Mouse (Mus musculus): ENCODE data around the gene Mrps24. TPM values are rescaled to one million over a fixed set of nuclear protein-coding genes. Genes with fewer than 3 reads are reported as not detected.

Mrps24 gene
- 10 to 100 TPM; 73.1 to 76.8 TPM for total RNA-seq (2021)
- long read RNA-seq, experiment 1, transcript Mrps24-205 (4 exons, 995 nt) = major isoform, 34 of 51 reads
- long read RNA-seq, experiment 1, transcript Mrps24-201 (3 exons, 700 nt) = minor isoform, 5 of 51 reads
- long read RNA-seq, experiment 1, partial matches to known transcripts = 1 of 51 reads
- long read RNA-seq, experiment 1, other reads (novel, unspliced or antisense) = 7 of 51 reads
- long read RNA-seq, experiment 2, transcript Mrps24-201 (3 exons, 700 nt) = minor isoform, 22 of 124 reads
- long read RNA-seq, experiment 2, transcript Mrps24-203 (3 exons, 503 nt) = minor isoform, 8 of 124 reads
- long read RNA-seq, experiment 2, transcript Mrps24-205 (4 exons, 995 nt) = major isoform, 84 of 124 reads
- long read RNA-seq, experiment 2, partial matches to known transcripts = 2 of 124 reads
- long read RNA-seq, experiment 2, other reads (novel, unspliced or antisense) = 7 of 124 reads

GRCm38 (mm10) chr11:5715630-5716105, at the start of gene Mrps24:
Gene Mrps24, minus strand, starts transcription at chr11:5715680.
- DNase-seq (ENCODE audit: low spot score in 2 of 2) = no peak

GRCm38 (mm10) chr11:5762633-5762982, 47.1 kb upstream of the Mrps24 start:
- DNase-seq (ENCODE audit: low spot score in 2 of 2) = no peak

GRCm38 (mm10) chr11:5761820-5762632, 46.5 kb upstream of the Mrps24 start, which contains the start of gene Urgcp:
Gene Urgcp, minus strand, starts transcription at chr11:5762376.
- DNase-seq (ENCODE audit: low spot score in 2 of 2) = peak; percentile 92 to 93

DNA sequence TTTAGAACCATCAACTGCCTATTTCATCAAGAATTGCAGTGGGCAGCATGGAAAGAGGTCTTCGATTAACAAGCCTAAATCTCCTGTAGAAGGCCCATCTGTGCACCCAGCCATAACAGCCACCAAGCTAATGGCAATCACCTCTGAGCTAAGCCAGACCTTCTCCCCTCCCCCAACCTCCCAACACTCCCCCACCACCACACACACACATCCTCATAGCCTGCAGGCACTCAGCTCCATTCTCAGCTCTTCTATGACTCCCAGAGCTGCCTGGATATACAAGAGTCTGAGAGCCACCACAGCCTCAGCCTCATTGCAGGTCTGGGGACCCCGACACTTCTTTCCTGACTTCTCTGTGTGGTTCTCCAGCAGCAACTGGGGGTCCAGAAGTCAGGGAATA, 38.3 kb upstream of the Mrps24 start:
- no peak for DNase-seq (ENCODE audit: low spot score in 2 of 2)

DNA sequence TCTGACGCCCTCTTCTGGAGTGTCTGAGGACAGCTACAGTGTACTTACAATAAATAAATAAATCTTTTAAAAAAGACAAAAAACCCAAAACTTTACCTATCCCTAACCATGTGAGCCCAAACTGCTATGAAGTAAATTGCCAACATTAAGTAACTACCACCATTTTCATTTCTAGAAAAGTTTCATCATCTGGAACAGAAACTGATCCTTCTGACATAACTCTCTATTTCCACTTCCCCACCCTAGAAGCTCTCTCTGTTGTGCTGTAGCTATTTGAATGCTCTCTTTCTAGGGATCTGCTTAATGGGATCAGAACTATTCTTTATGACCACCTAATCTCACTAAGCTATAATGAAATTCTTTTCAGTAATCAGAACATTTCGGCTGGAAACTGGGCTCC, 29.5 kb upstream of the Mrps24 start:
- DNase-seq (ENCODE audit: low spot score in 2 of 2) = no peak

DNA sequence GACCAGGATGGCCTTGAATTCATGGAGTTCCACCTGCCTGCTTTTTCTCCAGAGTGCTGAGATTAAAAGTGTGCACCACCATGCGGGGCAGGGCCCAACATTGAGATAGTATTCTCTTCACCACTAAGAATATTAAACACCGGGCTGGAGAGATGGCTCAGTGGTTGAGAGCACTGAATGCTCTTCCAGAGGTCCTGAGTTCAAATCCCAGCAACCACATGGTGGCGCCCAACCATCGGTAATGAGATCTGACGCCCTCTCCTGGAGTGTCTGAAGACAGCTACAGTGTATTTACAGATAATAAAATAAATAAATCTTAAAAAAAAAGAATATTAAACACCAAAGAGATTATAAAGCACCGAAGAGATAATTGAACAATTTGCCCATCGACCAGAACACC, 26.6 kb upstream of the Mrps24 start:
- DNase-seq (ENCODE audit: low spot score in 2 of 2) = no peak

DNA sequence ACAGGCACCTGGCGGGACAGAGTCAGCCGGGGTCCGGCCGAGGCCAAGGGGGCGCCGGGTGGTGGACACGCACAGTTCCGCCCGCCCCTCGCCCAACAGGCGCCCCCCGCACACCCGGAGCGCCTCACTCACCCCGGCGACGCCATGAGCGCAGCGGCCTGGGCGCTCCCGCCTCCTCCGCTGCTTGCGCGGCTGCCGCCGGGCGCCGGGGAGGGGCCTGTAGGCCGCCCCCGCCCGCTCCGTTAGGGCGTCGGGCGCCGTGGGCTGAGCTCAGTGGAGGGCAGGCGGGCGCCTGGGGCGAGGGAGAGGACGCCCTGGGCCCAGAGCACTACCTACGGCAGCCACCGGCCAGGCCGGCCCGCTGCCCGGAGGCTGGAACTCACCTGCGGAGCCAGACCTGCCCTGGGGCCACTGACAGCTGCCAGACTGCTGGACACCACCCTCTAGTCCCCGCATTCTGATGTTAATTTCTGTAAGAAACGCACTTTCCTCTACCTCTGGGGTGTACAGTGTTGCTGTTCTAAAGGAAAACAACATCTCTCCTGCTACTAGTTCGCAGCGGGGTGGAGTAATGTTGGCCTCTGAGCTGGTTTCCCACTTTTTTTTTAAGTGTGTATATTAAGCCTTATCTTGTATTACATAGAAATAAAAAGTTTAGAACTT, 25.6 kb upstream of the Mrps24 start:
- DNase-seq (ENCODE audit: low spot score in 2 of 2) = peak; percentile 60 to 64

DNA sequence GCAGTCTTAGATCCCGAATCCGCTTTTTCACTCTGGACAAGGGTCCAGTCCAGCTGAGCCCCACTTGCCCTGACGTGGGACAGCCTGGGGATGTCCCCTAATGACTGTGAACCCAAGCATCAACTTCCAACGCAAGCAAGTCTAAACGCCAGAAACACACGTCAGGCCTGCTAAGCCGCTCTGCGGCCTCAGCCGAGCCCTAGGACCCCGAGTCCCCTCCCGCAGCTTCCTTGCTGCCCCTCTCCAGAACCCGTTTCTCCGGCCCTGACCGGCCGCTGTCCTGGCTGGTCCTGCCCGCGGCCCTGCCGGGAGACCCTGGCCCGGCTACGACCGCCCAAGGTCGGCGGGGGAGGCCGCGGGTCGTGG, 25.1 kb upstream of the Mrps24 start:
- DNase-seq (ENCODE audit: low spot score in 2 of 2) = no peak

DNA sequence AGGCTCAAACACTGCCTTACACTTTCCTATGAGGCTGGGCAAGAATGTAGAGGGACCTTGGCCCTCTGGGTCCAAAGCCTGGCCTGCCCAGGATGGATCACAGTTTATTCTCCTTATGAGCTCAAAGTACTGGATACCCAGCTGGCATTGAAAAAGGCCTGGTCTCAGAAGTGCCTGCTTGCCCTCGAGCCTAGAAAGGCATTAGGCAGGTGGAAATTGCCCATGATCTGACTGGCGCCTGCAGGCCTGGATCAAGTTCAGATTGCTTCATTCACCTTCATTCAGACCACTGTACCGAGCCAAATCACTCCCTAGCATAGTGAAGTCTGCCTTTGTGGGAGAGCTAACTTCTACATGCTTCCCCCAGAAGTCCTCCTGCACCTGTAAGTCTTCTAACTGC, 24.4 kb upstream of the Mrps24 start:
- DNase-seq (ENCODE audit: low spot score in 2 of 2) = no peak

DNA sequence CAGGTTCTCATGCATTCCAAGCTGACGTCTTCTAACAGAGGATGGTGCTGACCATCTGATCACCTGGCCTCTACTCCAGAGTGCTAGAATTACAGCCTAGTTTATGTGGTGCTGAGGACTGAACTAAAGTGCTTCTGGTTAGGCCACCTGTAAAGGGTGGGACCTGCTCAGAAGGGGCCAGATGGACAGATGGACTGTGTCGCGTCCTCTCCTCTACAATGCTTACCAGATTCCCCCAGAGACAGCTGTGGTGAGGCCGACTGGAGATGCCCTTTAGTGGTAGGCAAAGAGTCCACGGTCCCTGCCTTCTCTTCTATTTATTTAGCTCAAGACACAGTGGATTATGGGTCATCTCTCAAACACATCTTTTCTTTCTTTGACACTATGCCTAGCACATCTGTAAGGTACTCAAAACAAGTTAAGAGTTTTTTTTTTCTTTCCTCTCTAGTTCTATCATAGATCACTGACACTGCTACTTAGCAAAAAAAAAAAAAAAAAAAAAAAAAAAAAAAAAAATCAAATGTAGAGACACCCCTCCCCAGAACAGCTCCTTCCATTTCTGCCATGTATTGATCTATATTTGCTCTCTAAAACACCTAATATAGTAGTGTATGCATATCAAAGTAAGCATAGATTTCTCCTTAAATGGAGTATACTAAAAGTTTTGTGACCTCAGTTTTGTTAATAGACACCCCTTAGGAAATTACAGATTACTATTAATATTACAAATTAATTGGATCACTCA, 23.6 kb upstream of the Mrps24 start:
- no peak for DNase-seq (ENCODE audit: low spot score in 2 of 2)

- DNase-seq (ENCODE audit: low spot score in 2 of 2) = no peak
Observed at GRCm38 (mm10) chr11:5737137-5737536, 21.7 kb upstream of the Mrps24 start.

DNA sequence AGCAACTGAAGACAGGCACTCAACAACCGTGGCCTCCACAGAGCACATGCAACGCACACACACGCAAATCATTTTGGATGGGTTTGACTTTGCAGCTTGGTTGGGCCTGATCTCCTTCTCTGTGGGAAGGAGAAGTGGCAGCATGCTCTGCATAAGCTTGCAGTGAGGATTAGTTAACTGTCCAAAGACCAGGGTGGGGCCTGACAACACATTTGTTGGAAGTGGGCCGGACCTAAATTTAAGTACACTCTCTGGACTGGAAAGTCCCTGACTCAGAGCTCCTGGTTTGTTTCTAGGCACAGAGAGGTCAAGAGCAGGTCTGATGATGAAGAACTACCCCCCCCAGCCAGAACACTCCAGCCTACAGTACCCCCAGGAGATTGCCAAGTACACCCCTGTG, 18.8 kb upstream of the Mrps24 start:
- no peak for DNase-seq (ENCODE audit: low spot score in 2 of 2)

GRCm38 (mm10) chr11:5732401-5732800, 16.9 kb upstream of the Mrps24 start:
- DNase-seq (ENCODE audit: low spot score in 2 of 2) = no peak

DNA sequence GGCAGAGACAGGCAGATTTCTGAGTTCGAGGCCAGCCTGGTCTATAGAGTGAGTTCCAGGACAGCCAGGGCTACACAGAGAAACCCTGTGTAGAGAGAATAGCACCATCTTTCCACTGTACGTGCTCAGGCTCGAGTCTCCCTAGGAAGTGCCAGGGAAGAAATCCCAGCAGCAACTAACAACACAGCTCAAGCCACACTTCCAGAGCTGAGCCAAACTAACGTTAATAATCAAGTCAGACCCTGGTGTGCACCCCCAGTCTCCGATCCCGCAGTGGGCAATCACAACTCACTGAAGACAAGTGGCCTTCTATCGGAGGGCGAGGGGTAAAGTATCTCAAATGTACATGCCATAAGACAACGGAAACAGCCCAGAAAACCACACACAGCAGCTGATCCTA, 14.1 kb upstream of the Mrps24 start:
- no peak for DNase-seq (ENCODE audit: low spot score in 2 of 2)

- DNase-seq (ENCODE audit: low spot score in 2 of 2) = no peak
Observed at GRCm38 (mm10) chr11:5718611-5719354, 3.3 kb upstream of the Mrps24 start.

DNA sequence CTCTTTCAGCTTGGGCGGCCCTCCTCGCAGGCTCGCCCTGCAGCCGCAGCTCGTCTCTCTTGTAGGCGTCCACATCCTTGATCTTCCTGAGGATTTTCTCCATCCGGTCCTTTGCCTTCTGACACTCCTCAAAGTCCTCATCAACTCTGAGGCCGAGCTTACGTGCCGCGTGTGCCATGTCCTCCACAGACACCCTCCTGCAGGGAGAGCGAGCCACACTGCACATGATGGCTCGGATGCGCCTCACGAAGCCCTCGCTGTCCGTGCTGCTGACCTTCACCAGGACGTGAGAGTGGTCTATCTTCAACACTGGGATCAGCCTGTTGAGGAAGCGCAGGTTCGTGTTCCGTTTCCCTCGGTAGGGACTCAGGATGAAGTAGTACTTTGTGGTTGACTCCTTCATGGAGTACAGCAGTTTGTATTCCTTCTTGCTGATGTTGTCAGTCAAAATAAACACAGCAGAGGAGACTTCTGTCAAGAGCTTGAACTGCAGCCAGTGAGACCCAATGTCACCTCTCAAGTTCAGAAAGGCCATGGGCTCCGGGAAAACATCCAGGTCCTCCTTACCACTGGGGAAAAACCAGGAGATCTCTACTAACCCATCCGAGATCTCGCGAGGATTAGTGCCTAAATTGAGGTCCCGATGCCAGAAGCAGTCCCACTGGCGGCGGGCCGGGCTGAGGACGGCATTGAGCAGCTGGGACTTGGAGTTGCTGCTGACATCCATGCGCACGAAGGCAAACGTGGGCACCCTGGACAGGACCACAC, 1.6 kb upstream of the Mrps24 start:
- DNase-seq (ENCODE audit: low spot score in 2 of 2) = no peak

DNA sequence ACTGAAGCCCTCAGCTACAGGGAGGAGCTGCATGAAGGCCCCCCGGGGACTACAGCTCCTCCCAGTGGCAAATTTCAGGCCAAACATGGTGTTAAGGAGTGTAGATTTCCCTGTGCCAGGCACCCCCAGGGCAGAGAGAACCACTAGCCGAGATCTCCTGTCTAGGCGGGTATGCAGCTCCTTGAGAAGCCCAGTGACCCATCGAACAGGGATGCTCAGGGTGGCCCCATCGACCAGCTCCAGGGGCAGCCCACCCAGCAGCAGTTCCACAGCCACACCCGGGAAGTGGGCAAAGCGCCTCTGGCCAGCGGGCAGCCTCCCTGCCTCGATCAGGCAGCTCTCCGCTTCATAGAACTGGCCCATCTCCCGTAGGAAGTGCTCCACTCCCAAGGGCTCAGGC, 766 bp upstream of the Mrps24 start:
- DNase-seq (ENCODE audit: low spot score in 2 of 2) = no peak

GRCm38 (mm10) chr11:5715179-5715578, 301 bp downstream of the Mrps24 start:
- no peak for DNase-seq (ENCODE audit: low spot score in 2 of 2)

DNA sequence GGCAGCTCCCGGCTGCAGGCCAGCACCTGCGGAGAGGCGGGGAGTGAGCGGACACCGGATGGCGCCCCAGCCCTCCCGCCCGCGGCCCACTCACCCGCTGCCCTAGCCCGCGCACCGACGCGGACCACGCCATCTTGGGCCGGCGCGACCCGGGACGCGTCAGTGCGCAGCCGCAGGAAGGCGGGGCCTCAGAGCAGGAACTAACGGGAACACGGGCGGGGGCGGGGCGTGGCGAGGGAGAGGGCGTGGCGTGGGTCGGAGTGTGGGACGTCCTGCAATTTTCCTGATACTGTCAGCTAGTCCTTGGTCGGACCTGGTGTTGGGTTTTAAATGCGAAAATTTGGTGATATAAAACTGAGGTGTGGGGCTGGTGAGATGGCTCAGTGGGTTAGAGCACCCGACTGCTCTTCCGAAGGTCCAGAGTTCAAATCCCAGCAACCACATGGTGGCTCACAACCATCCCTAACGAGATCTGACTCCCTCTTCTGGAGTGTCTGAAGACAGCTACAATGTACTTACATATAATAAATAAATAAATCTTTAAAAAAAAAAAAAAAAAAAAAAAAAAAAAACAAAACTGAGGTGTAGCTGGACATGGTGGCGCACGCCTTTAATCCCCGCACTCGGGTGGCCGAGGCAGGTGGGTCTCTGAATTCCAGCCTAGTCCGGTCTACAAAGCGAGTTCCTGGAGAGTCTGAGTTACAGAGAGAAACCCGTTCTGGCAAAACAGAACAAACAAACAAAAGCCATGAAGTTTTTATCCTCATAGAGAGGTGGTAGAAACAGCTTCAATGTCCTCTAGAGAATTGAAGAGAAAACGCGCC, 7.7 kb downstream of the Mrps24 start:
- DNase-seq (ENCODE audit: low spot score in 2 of 2) = peak; percentile 73 to 87

Data from layer of hippocampus, postnatal 14 days (tissue).